Mouse (Mus musculus) megakaryocyte-erythroid progenitor cell, adult 5-6 weeks (primary cell): Measurements from ENCODE around the gene Prap1. TPM values are rescaled to one million over a fixed set of nuclear protein-coding genes. Genes with fewer than 3 reads are reported as not detected.

Experiments used
- ATAC-seq: replicated peaks from 2 replicates; pipeline ENCODE4 v1.8.0; 2016; ENCODE audit warnings: mild to moderate bottlenecking, inconsistent platforms; ENCODE audit not compliant: severe bottlenecking, poor library complexity, low FRiP score, low TSS enrichment
- total RNA-seq, 2 experiments: library from RNA; stranded (forward) in 1 of 2; stranded (reverse) in 1 of 2; fragments of 200-1000, 215-1000 nt in 1 of 2; fragments of >200 nt in 1 of 2; fragmentation: Nextera tagmentation in 1 of 2; gene quantifications; 2 replicates each; pipeline ENCODE4 v1.2.3; 2014 to 2017

Prap1 gene
- total RNA-seq, 2 experiments from 2014 or later, result not detected

GRCm38 (mm10) chr7:140080503-140081156 lies 12.6 kb upstream of the Prap1 start:
- peak; percentile 54; the same call in 1 of the 2 replicates for ATAC-seq

- ATAC-seq, result 0 out of 2 replicates have a peak, but pooled peaks have one; percentile 5
Measured at GRCm38 (mm10) chr7:140081408-140082241, 11.6 kb upstream of the Prap1 start.

- peak; percentile 71 for ATAC-seq
Measured at GRCm38 (mm10) chr7:140082242-140082678, 10.9 kb upstream of the Prap1 start, which contains the start of gene Caly. TSS of gene Caly (minus strand) at chr7:140082548.

GRCm38 (mm10) chr7:140090601-140091000 lies 2.6 kb upstream of the Prap1 start:
- no peak for ATAC-seq

DNA sequence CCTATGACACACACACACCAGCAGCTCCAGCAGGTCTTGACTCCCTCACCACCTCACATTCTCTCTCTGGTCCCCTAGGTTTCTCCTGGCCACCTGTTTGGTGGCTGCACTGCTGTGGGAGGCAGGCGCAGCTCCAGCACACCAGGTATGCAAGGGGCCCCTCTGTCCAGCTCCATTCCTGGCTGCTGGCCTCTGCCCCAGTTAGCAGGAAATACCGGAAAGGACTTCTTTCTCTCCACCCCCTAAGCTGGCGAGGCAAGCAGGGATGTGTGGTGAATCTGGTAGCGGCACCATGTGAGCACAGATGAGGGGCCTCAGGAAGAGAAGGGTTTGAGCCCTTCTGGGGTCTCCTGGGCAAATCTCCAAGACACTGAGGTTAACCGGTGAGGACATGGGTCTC lies 1.8 kb downstream of the Prap1 start:
- ATAC-seq, result no peak

- no peak for ATAC-seq
Measured at GRCm38 (mm10) chr7:140095556-140095955, 2.4 kb downstream of the Prap1 start.

DNA sequence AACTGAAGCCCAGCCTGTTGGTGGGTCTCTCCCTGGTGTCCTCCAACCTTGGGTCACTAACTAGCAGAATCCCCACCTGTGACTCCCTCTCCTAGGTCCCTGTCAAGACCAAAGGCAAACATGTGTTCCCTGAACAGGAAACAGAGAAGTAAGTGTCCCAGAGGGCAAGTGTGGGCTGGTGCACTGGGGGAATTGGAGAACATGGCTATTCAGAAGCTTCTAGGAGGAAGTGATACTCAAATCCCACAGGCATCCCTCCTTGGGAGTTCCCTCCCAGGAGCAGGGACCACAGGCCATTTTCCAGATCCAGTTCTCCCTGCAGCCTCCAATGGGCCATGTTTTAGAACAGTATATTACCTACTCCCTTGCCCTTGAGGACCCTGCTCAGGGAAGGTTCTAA lies 2.9 kb downstream of the Prap1 start:
- ATAC-seq, result no peak

DNA sequence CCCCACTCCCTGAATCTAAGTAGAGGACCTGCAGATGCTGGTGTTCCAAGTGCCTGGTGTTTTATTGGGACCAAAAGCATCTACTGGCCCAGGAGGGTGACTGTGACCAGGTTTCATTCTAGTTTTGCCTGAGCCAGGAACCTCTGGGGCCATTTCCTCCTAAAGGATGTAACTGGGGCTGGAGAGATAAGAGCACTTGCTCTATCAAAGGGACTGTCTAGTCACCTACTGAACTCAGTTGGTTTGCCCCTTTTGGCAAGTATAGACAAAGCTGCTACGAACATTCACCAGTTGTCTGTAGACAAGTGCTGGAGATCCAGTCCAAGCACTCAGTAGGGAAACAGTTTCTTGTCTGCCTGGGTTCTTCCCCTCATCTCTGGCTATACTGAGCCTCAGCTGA lies 5.3 kb downstream of the Prap1 start:
- ATAC-seq, result no peak

DNA sequence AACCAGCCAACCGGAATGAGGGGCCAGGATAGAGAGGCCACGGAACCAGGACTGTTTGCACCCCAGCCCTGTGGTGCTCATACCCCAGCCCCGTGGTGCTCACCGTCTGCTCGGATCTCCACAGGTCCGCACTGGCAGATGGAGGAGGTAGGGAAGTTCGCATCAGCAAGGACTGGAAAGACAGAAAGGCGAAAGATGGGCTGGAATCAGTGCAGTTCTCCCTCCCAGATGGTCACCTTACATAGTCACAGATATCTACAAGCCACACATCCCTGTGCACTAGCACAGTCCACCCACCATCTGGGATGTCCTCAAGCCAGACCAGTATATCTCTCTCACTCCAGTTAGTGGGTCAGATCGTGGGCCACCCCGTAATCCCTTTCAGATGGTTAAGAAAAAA lies 8.3 kb downstream of the Prap1 start:
- ATAC-seq, result no peak

- ATAC-seq, result peak; percentile 97
Measured at GRCm38 (mm10) chr7:140101993-140102860, 9.0 kb downstream of the Prap1 start, which contains the start of gene Fuom. TSS of gene Fuom (minus strand) at chr7:140102441.

GRCm38 (mm10) chr7:140104009-140104408 lies 10.8 kb downstream of the Prap1 start:
- no peak for ATAC-seq

DNA sequence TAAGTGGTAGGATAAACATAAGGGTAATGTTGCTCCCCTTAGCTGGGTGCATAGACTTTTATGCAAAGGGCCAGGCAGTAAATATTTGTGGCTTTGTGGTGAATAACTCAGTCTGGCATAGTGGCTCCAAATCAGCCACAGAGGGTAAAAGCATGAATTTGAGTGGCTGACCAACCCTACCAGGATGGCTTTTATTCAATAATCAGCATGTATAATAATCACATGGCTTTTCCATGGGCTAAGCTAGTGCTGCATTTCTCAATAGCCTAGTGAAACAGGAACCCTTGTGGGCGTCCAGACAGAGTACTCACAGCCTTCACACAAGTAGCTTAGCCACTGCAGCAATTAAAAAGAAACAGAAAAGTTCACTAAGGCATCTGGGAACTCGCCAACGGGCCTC lies 18.7 kb downstream of the Prap1 start:
- no peak for ATAC-seq

DNA sequence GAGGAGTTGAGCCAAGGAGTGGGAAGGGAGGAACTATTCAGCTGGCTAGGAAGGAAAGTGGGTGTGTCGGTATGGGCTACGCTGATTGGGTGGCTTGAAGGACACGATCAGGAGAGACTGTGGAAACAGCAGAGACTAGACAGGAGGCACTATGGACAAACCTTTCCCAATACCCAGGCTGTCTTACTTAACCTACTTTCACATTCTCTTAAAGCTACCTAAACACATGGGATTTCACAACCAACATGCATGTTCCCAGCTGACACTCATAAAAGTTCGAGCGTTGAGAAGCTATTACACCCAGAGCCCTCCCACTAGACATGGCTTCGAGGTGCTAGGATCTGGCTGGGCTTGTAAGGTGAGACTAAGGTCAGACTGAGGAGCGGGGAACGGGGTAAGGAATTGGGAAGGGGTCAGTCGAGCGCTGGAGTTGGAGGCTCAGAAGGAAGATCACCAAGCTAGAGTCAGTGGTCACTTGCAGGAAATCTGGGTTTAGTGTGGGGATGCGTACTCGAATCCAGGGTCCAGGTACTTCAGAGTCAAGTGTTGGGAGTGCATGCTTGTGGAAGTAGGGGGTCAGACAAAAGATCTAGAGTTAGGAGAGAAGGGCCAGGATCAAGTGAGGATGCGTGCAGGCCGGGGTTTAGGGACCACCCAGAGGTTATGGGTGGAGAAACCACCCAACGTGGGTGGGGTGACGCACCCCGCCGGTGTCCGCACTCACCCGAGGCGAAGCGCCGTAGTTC lies 22.6 kb downstream of the Prap1 start, which contains the start of gene Paox:
Gene Paox, plus strand, starts transcription at position 217 of the 746 bp plus-strand sequence.
- ATAC-seq, result peak; percentile 79

GRCm38 (mm10) chr7:140116329-140117054 lies 23.3 kb downstream of the Prap1 start, which contains the start of gene Echs1:
TSS of gene Echs1 (minus strand) at chr7:140116476.
- peak; percentile 99 for ATAC-seq

DNA sequence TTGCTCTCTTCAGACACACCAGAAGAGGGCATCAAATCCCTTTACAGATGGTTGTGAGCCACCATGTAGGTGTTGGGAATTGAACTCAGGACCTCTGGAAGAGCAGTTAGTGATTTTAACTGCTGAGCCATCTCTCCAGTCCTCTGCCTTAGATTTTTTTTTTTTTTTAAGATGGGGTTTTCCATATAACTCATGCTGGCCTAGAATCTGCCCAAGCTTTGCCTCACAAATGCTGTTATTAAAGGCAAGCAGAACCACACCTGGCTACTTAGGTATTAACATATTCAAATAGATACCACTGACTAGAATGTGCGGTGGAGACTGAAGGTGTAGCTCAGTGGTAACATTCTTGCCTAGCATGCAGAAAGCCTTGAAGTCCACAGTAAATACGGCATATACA lies 27.3 kb downstream of the Prap1 start:
- ATAC-seq, result no peak

DNA sequence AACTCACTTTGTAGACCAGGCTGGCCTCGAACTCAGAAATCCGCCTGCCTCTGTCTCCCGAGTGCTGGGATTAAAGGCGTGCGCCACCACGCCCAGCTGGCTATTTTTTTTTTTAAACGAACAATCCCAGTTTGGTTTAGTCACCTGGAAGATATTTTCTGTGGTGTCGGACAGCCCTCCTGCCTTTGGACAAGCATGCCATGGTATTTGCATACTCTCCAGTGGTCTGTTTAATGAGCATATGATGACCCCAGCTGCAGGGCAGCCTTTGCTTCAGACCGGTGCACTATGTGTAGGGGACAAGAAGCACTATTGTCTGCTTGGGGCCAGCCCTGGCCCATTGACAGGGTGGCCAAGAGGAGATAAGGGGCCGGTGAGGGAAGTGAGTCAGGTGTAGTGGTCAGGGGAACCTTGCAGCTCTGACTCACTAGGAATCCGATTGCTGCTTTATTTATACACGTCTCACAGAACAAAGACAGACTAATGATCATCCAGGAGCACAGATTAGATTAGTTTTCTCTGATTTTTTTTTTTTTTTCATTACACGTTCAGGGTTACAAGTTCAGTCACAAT lies 28.2 kb downstream of the Prap1 start:
- ATAC-seq, result no peak

DNA sequence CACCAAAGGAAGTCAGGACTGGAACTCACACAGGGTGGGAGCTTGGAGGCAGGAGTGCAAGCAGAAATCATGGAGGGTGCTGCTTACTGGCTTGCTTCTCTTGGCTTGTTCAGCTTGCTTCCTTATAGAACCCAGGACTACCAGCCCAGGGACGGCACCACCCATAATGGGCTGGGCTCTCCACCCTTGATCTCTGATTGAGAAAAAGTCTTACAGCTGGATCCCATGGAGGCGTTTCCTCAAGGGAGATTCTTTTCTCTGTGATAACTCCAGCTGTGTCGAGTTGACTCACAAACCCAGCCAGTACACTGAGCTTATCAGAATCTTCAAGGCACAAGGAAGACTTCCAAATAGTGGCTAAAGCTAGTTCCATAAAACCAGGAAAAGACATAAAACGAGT lies 29.6 kb downstream of the Prap1 start:
- ATAC-seq, result no peak

GRCm38 (mm10) chr7:140124382-140124781 lies 31.2 kb downstream of the Prap1 start:
- ATAC-seq, result no peak
